Mouse (Mus musculus): Measurements from ENCODE around the gene Pomp. TPM values are rescaled to one million over a fixed set of nuclear protein-coding genes. Genes with fewer than 3 reads are reported as not detected.

The Pomp gene
- 1,212 TPM in 1 of 2 replicates, not detected in the other for polyA plus RNA-seq (2012; ENCODE audit: insufficient read depth, insufficient read length, low replicate concordance, missing spikeins)

GRCm38 (mm10) chr5:147860449-147861261 lies at the start of gene Pomp:
Gene Pomp, plus strand, starts transcription at chr5:147860461.
- Histone ChIP-seq H3K27ac (ENCODE audit: insufficient read depth, low read depth, low read length) (peak within 1 kb of the TSS; percentile 83), H3K4me3 (ENCODE audit: insufficient read depth, low read depth, low read length) (peak within 1 kb of the TSS; percentile 93), H3K4me1 (ENCODE audit: control insufficient read depth, insufficient read depth, low read length) (peaks cover 14% of the 10 kb centered on the region)
- under 1% methylated on average over 68 of the region's 68 CpGs for WGBS
- TF ChIP-seq POLR2A (IDR thresholded peaks at IDR 0.05; ENCODE audit: insufficient read depth, low read depth, low read length) = peak; percentile 97
- TF ChIP-seq CTCF (IDR thresholded peaks at IDR 0.05; ENCODE audit: insufficient read depth, low read depth, low read length) = no peak

GRCm38 (mm10) chr5:147812255-147813040 lies 47.8 kb upstream of the Pomp start:
- TF ChIP-seq CTCF (IDR thresholded peaks at IDR 0.05; ENCODE audit: insufficient read depth, low read depth, low read length) (no peak), POLR2A (IDR thresholded peaks at IDR 0.05; ENCODE audit: insufficient read depth, low read depth, low read length) (no peak)
- H3K4me1 ChIP-seq (ENCODE audit: control insufficient read depth, insufficient read depth, low read length) = no peaks in the 10 kb centered on the region
- WGBS = 78% methylated on average over 13 of the region's 13 CpGs
- H3K4me3 ChIP-seq (ENCODE audit: insufficient read depth, low read depth, low read length) = no peak overlapping the region
- H3K27ac ChIP-seq (ENCODE audit: insufficient read depth, low read depth, low read length) = no peak overlapping the region

DNA sequence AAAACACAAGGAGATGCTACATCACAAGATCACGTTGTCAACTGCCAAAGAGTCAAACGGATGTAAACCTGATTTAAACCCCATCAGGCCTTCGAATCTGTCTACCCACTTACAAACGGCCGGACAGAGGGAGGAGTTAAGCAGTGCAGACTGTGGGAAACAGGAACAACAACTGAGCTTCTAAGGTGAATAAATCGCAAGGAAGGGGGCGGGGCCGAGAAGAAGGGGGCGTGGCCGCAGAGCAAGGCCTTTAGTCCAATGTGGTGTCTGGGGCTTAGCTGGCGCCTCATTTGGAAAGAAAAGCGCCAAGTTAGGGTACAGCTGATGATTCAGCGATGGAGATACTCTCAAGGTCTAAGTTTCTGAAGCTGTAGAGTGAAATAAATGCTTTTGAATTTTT lies 45.3 kb upstream of the Pomp start:
- WGBS = 84% methylated on average over 13 of the region's 13 CpGs
- H3K4me1 ChIP-seq (ENCODE audit: control insufficient read depth, insufficient read depth, low read length) = no peaks in the 10 kb centered on the region
- H3K4me3 ChIP-seq (ENCODE audit: insufficient read depth, low read depth, low read length) = no peak overlapping the region
- H3K27ac ChIP-seq (ENCODE audit: insufficient read depth, low read depth, low read length) = no peak overlapping the region
- no peak for TF ChIP-seq CTCF (IDR thresholded peaks at IDR 0.05; ENCODE audit: insufficient read depth, low read depth, low read length)
- no peak for TF ChIP-seq POLR2A (IDR thresholded peaks at IDR 0.05; ENCODE audit: insufficient read depth, low read depth, low read length)

DNA sequence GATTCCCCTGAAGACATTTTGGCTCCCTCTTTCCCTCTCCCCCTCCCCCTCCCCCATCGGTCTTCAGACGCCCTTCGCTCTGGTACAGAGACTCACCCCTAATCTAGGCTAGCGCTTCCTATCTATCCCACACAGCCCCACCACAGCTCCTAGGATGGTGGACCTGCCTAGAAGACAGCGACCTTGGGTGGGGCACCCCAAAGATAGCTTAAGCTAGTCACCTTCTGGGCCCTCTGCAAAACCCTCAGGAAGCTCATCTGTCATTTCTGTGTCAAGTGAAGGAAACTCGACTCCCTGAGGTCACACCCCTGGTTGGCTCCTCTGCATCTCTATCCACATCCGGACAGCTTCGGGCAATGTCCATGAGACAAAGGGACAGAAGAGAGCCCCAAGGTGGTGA lies 44.7 kb upstream of the Pomp start:
- TF ChIP-seq POLR2A (IDR thresholded peaks at IDR 0.05; ENCODE audit: insufficient read depth, low read depth, low read length) = no peak
- no peak for TF ChIP-seq CTCF (IDR thresholded peaks at IDR 0.05; ENCODE audit: insufficient read depth, low read depth, low read length)
- WGBS = 85% methylated on average over 8 of the region's 8 CpGs
- Histone ChIP-seq H3K4me3 (ENCODE audit: insufficient read depth, low read depth, low read length) (no peak overlapping the region), H3K27ac (ENCODE audit: insufficient read depth, low read depth, low read length) (no peak overlapping the region), H3K4me1 (ENCODE audit: control insufficient read depth, insufficient read depth, low read length) (no peaks in the 10 kb centered on the region)

GRCm38 (mm10) chr5:147816465-147816864 lies 43.8 kb upstream of the Pomp start:
- WGBS = 64% methylated on average over 4 of the region's 4 CpGs
- H3K27ac ChIP-seq (ENCODE audit: insufficient read depth, low read depth, low read length) = no peak overlapping the region
- no peak overlapping the region for H3K4me3 ChIP-seq (ENCODE audit: insufficient read depth, low read depth, low read length)
- TF ChIP-seq CTCF (IDR thresholded peaks at IDR 0.05; ENCODE audit: insufficient read depth, low read depth, low read length) (no peak), POLR2A (IDR thresholded peaks at IDR 0.05; ENCODE audit: insufficient read depth, low read depth, low read length) (no peak)
- H3K4me1 ChIP-seq (ENCODE audit: control insufficient read depth, insufficient read depth, low read length) = no peaks in the 10 kb centered on the region

DNA sequence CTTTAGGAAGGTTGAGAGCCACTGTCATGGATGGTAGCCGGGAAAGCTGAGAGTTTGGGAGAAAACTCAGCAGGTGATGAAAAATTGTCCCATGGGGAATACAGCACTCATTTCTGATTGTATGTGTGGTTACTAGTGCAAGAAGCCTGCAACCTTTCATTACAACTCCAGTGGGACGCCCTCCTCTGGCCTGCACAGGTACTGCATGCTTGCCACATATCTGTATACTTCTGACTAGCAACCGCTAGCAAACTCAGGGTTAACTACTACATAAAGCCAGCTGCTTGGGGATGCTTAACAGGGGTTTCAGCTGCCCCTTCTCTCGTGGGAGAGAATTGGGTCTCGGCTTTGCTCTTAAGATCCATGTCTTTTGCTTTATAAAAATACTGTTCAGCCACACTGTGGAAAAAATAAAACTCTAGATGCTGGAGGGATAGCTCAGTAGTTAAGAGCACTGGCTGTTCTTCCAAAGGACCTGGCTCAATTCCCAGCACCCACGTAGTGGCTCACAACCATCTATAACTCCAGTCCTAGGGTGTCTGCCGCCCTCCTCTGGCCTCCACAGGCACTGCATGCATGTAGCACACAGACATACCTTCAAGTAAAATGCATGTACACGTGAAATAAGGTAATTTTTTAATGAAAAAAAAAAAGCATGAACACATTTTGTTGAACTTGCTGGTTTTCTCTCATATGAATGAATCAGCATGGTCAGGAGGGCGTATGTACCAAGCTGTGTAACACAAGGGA lies 42.3 kb upstream of the Pomp start:
- 90% methylated on average over 9 of the region's 9 CpGs for WGBS

GRCm38 (mm10) chr5:147818866-147819265 lies 41.4 kb upstream of the Pomp start:
- no peak overlapping the region for H3K27ac ChIP-seq (ENCODE audit: insufficient read depth, low read depth, low read length)
- WGBS = 95% methylated on average over 8 of the region's 8 CpGs
- no peak overlapping the region for H3K4me3 ChIP-seq (ENCODE audit: insufficient read depth, low read depth, low read length)
- TF ChIP-seq POLR2A (IDR thresholded peaks at IDR 0.05; ENCODE audit: insufficient read depth, low read depth, low read length) = no peak
- TF ChIP-seq CTCF (IDR thresholded peaks at IDR 0.05; ENCODE audit: insufficient read depth, low read depth, low read length) = no peak
- no peaks in the 10 kb centered on the region for H3K4me1 ChIP-seq (ENCODE audit: control insufficient read depth, insufficient read depth, low read length)

More for the DNA sequence above, 42.3 kb upstream of the Pomp start:
- H3K4me3 ChIP-seq (ENCODE audit: insufficient read depth, low read depth, low read length) = no peak overlapping the region
- no peak overlapping the region for H3K27ac ChIP-seq (ENCODE audit: insufficient read depth, low read depth, low read length)
- H3K4me1 ChIP-seq (ENCODE audit: control insufficient read depth, insufficient read depth, low read length) = no peaks in the 10 kb centered on the region
- TF ChIP-seq CTCF (IDR thresholded peaks at IDR 0.05; ENCODE audit: insufficient read depth, low read depth, low read length) (no peak), POLR2A (IDR thresholded peaks at IDR 0.05; ENCODE audit: insufficient read depth, low read depth, low read length) (no peak)

- H3K4me3 ChIP-seq (ENCODE audit: insufficient read depth, low read depth, low read length) = no peak overlapping the region
- TF ChIP-seq CTCF (IDR thresholded peaks at IDR 0.05; ENCODE audit: insufficient read depth, low read depth, low read length) = no peak
- no peak for TF ChIP-seq POLR2A (IDR thresholded peaks at IDR 0.05; ENCODE audit: insufficient read depth, low read depth, low read length)
- no peak overlapping the region for H3K27ac ChIP-seq (ENCODE audit: insufficient read depth, low read depth, low read length)
- H3K4me1 ChIP-seq (ENCODE audit: control insufficient read depth, insufficient read depth, low read length) = no peaks in the 10 kb centered on the region
- WGBS = 85% methylated on average over 7 of the region's 7 CpGs
These were observed 40.4 kb upstream of the Pomp start for GRCm38 (mm10) chr5:147819895-147820294.

All from olfactory bulb, adult 2 months (tissue).